Mouse (Mus musculus): ENCODE measurements at regions not wholly inside any gene's neighbourhood (a gene's known extent, or its start where the extent isn't known, plus 50 kb on each side); places are given as distances from the start of the nearest gene placed in this dataset.

- Histone ChIP-seq H3K36me3 (replicated peaks) (no peaks in the 10 kb centered on the region), H3K9me3 (no peaks in the 10 kb centered on the region), H3K27me3 (replicated peaks) (no peaks in the 10 kb centered on the region), H3K27ac (no peak overlapping the region), H3K4me3 (no peak overlapping the region), H3K9ac (no peak overlapping the region), H3K4me2 (no peak overlapping the region), H3K4me1 (no peaks in the 10 kb centered on the region)
- no peak for ATAC-seq (replicated peaks)
Observed at GRCm38 (mm10) chr11:44214095-44214494, 185.8 kb upstream of the Il12b start.

- Histone ChIP-seq H3K4me3 (no peak overlapping the region), H3K27ac (no peak overlapping the region), H3K4me1 (no peaks in the 10 kb centered on the region), H3K9me3 (no peaks in the 10 kb centered on the region), H3K27me3 (replicated peaks) (no peaks in the 10 kb centered on the region), H3K36me3 (replicated peaks) (no peaks in the 10 kb centered on the region), H3K9ac (no peak overlapping the region), H3K4me2 (no peak overlapping the region)
- ATAC-seq (replicated peaks), result no peak
- 89% methylated on average over 3 of the region's 3 CpGs for WGBS
Observed at GRCm38 (mm10) chr11:44216346-44216745, 183.5 kb upstream of the Il12b start.

- Histone ChIP-seq H3K36me3 (replicated peaks) (no peaks in the 10 kb centered on the region), H3K4me2 (no peak overlapping the region), H3K4me3 (no peak overlapping the region), H3K9ac (no peak overlapping the region), H3K9me3 (no peaks in the 10 kb centered on the region), H3K27me3 (replicated peaks) (no peaks in the 10 kb centered on the region), H3K4me1 (no peaks in the 10 kb centered on the region), H3K27ac (no peak overlapping the region)
- no peak for ATAC-seq (replicated peaks)
- WGBS, result 65% methylated on average over 3 of the region's 3 CpGs
Observed at GRCm38 (mm10) chr11:44219971-44220370, 179.9 kb upstream of the Il12b start.

- Histone ChIP-seq H3K4me3 (no peak overlapping the region), H3K27ac (no peak overlapping the region), H3K36me3 (replicated peaks) (no peaks in the 10 kb centered on the region), H3K27me3 (replicated peaks) (no peaks in the 10 kb centered on the region), H3K9ac (no peak overlapping the region), H3K4me1 (no peaks in the 10 kb centered on the region), H3K4me2 (no peak overlapping the region), H3K9me3 (no peaks in the 10 kb centered on the region)
- WGBS, result 94% methylated on average over 5 of the region's 5 CpGs
- no peak for ATAC-seq (replicated peaks)
Observed at GRCm38 (mm10) chr11:44229996-44230395, 169.9 kb upstream of the Il12b start.

- H3K9me3 ChIP-seq, result no peaks in the 10 kb centered on the region
- no peak overlapping the region for H3K4me3 ChIP-seq
- no peaks in the 10 kb centered on the region for H3K27me3 ChIP-seq (replicated peaks)
- H3K36me3 ChIP-seq (replicated peaks), result no peaks in the 10 kb centered on the region
- no peak overlapping the region for H3K4me2 ChIP-seq
- no peak overlapping the region for H3K9ac ChIP-seq
- no peaks in the 10 kb centered on the region for H3K4me1 ChIP-seq
- no peak overlapping the region for H3K27ac ChIP-seq
- ATAC-seq (replicated peaks), result no peak
Observed at GRCm38 (mm10) chr11:44235456-44235855, 164.4 kb upstream of the Il12b start.

GRCm38 (mm10) chr11:44238051-44238450, 161.8 kb upstream of the Il12b start:
- H3K4me1 ChIP-seq, result no peaks in the 10 kb centered on the region
- no peak overlapping the region for H3K4me2 ChIP-seq
- H3K27ac ChIP-seq, result no peak overlapping the region
- no peak overlapping the region for H3K4me3 ChIP-seq
- H3K9ac ChIP-seq, result no peak overlapping the region
- no peaks in the 10 kb centered on the region for H3K9me3 ChIP-seq
- H3K36me3 ChIP-seq (replicated peaks), result no peaks in the 10 kb centered on the region
- no peak for ATAC-seq (replicated peaks)
- no peaks in the 10 kb centered on the region for H3K27me3 ChIP-seq (replicated peaks)
- 96% methylated on average over 4 of the region's 4 CpGs for WGBS

GRCm38 (mm10) chr11:44238598-44238997, 161.3 kb upstream of the Il12b start:
- Histone ChIP-seq H3K36me3 (replicated peaks) (no peaks in the 10 kb centered on the region), H3K9me3 (no peaks in the 10 kb centered on the region), H3K4me3 (no peak overlapping the region), H3K27ac (no peak overlapping the region), H3K4me2 (no peak overlapping the region), H3K27me3 (replicated peaks) (no peaks in the 10 kb centered on the region), H3K9ac (no peak overlapping the region), H3K4me1 (no peaks in the 10 kb centered on the region)
- 77% methylated on average over 8 of the region's 8 CpGs for WGBS
- ATAC-seq (replicated peaks), result no peak

GRCm38 (mm10) chr11:44243184-44243583, 156.7 kb upstream of the Il12b start:
- no peaks in the 10 kb centered on the region for H3K27me3 ChIP-seq (replicated peaks)
- ATAC-seq (replicated peaks), result no peak

GRCm38 (mm10) chr11:44251821-44252220, 148.0 kb upstream of the Il12b start:
- no peak for ATAC-seq (replicated peaks)
- Histone ChIP-seq H3K27ac (no peak overlapping the region), H3K4me1 (0 out of 2 replicates have a peak, but pooled peaks cover 3% of the 10 kb centered on the region), H3K36me3 (replicated peaks) (no peaks in the 10 kb centered on the region), H3K4me2 (no peak overlapping the region), H3K4me3 (no peak overlapping the region), H3K9ac (no peak overlapping the region), H3K9me3 (no peaks in the 10 kb centered on the region), H3K27me3 (replicated peaks) (0 out of 2 replicates have a peak, but pooled peaks cover 2% of the 10 kb centered on the region)
- 91% methylated on average over 5 of the region's 5 CpGs for WGBS

More at GRCm38 (mm10) chr11:44243184-44243583, 156.7 kb upstream of the Il12b start:
- Histone ChIP-seq H3K4me3 (no peak overlapping the region), H3K27ac (no peak overlapping the region), H3K9me3 (no peaks in the 10 kb centered on the region), H3K4me2 (no peak overlapping the region), H3K4me1 (no peaks in the 10 kb centered on the region), H3K36me3 (replicated peaks) (no peaks in the 10 kb centered on the region), H3K9ac (no peak overlapping the region)
- 68% methylated on average over 2 of the region's 2 CpGs for WGBS

GRCm38 (mm10) chr11:44260376-44261111, 139.3 kb upstream of the Il12b start:
- H3K4me2 ChIP-seq, result no peak overlapping the region
- H3K9ac ChIP-seq, result no peak overlapping the region
- H3K27ac ChIP-seq, result no peak overlapping the region
- WGBS, result 92% methylated on average over 10 of the region's 10 CpGs
- H3K36me3 ChIP-seq (replicated peaks), result no peaks in the 10 kb centered on the region
- ATAC-seq (replicated peaks), result no peak
- H3K27me3 ChIP-seq (replicated peaks), result no peaks in the 10 kb centered on the region
- no peaks in the 10 kb centered on the region for H3K4me1 ChIP-seq
- no peak overlapping the region for H3K4me3 ChIP-seq
- H3K9me3 ChIP-seq, result no peaks in the 10 kb centered on the region

- no peaks in the 10 kb centered on the region for H3K27me3 ChIP-seq (replicated peaks)
- H3K4me3 ChIP-seq, result no peak overlapping the region
- no peaks in the 10 kb centered on the region for H3K36me3 ChIP-seq (replicated peaks)
- ATAC-seq (replicated peaks), result no peak
- H3K4me1 ChIP-seq, result no peaks in the 10 kb centered on the region
- no peak overlapping the region for H3K4me2 ChIP-seq
- no peak overlapping the region for H3K9ac ChIP-seq
- WGBS, result 82% methylated on average over 8 of the region's 8 CpGs
- no peak overlapping the region for H3K27ac ChIP-seq
- H3K9me3 ChIP-seq, result no peaks in the 10 kb centered on the region
Observed at GRCm38 (mm10) chr11:44261657-44262056, 138.2 kb upstream of the Il12b start.

GRCm38 (mm10) chr11:44262571-44262970, 137.3 kb upstream of the Il12b start:
- ATAC-seq (replicated peaks), result no peak
- no peaks in the 10 kb centered on the region for H3K4me1 ChIP-seq
- no peak overlapping the region for H3K4me3 ChIP-seq
- WGBS, result 90% methylated on average over 3 of the region's 3 CpGs
- no peak overlapping the region for H3K4me2 ChIP-seq
- no peaks in the 10 kb centered on the region for H3K36me3 ChIP-seq (replicated peaks)
- H3K9me3 ChIP-seq, result no peaks in the 10 kb centered on the region
- no peak overlapping the region for H3K9ac ChIP-seq
- no peaks in the 10 kb centered on the region for H3K27me3 ChIP-seq (replicated peaks)
- no peak overlapping the region for H3K27ac ChIP-seq

- H3K4me2 ChIP-seq, result no peak overlapping the region
- no peaks in the 10 kb centered on the region for H3K27me3 ChIP-seq (replicated peaks)
- H3K4me3 ChIP-seq, result no peak overlapping the region
- no peak overlapping the region for H3K9ac ChIP-seq
- ATAC-seq (replicated peaks), result no peak
- H3K9me3 ChIP-seq, result no peaks in the 10 kb centered on the region
- H3K36me3 ChIP-seq (replicated peaks), result no peaks in the 10 kb centered on the region
- H3K27ac ChIP-seq, result no peak overlapping the region
- H3K4me1 ChIP-seq, result no peaks in the 10 kb centered on the region
Observed at GRCm38 (mm10) chr11:44272268-44272667, 127.6 kb upstream of the Il12b start.
